Mouse (Mus musculus) adrenal gland (tissue): ENCODE results near the gene Emilin2.

Source experiments
- intact Hi-C: fragments of 180-260 bp; cut with DNase I; formaldehyde crosslinking; loops from one replicate; pipeline ENCODE4 v1.15.1; 2025

Gene Emilin2

DNA sequence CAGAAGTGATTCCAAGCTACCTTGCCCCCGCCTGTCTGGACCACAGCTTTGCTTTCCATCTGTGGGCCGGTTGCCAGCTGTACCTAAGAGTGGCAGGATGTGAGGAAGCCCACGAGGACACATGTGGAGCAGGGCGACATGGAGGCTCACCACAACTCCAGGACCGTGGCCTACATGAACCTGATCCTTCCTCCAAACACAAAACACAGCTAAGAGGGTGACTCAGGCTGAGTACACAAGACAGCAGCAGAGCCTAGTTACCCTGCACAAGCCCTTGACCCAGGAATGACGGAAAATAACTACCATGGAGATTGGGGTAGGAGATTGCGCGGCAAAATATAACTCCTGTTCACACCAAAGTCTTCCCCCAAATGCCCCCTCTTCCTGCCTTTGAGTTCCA lies 44.4 kb downstream of the Emilin2 start:
- intact Hi-C loops: no loop called here

DNA sequence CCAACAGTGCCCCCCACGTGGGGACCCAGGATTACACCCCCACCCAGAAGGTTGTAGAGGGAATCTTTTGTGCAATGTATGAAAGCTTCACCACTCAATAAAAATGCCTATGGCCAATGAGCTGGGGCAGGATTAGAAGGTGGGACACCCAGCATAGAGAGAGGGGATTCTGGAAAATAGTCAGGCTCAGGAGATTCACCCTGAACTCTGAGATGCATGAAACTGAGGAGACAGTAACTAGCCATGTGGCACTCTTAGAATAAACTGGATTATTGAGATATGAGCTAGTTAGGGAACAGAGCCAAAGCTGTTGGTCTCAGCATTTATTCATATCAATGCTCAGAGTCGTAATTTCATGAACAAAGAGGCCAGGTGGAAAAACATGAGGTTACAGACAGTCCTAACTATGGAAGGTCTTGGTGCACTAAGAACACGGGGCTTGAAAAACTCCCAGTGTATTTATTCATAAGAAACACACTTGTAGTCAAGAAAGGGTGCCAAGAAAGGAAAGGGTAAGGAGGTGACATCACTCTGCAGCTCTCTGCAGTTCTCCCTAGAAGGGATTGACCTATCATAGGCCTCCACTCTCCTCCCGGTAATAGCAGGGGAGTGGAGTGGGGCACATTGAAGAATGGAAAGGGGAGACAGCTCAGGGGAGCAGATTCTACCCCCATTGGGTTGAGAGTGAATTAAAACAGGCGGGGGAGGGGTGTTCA lies 46.3 kb downstream of the Emilin2 start:
- intact Hi-C loops: no loop called here

DNA sequence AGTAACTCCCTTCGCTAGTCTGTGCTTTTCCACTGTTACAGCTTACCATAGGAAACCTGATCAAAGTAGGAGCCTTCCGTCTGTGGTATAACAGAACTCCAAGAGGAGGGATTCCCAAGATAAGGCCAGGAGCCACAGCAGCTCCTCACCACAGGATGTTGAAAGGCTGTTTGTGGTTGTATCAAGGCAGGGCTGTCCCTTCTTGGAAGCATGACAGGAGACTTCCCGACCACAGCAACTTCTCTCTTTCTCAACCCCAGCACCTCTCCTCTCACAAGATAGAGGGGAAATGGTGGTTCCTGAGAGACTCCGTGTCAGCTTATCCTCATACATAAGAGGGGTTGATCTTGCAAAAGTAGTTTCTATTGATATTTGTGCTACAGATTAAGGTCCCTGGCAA lies 47.0 kb downstream of the Emilin2 start:
- intact Hi-C loops: no loop called here

DNA sequence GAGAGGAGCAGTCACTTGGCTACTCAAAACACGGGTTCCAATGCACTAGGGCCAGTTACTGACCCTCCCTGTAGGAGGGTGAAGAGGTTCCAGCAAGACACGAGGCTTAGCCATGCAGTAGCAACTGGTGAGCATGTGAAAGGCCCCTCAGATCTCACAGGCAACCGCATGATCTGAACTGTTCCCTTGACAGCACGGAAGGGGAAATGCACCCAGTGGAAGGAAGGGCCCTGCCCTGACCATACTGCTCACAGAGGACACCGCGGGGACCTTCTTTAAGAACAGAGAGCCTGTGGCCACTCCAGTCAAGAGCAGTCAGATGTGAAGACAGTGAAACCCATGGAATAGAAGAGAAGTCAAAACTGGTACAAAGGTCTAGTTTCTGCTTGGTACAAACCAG lies 48.6 kb downstream of the Emilin2 start:
- intact Hi-C loops: no loop called here

DNA sequence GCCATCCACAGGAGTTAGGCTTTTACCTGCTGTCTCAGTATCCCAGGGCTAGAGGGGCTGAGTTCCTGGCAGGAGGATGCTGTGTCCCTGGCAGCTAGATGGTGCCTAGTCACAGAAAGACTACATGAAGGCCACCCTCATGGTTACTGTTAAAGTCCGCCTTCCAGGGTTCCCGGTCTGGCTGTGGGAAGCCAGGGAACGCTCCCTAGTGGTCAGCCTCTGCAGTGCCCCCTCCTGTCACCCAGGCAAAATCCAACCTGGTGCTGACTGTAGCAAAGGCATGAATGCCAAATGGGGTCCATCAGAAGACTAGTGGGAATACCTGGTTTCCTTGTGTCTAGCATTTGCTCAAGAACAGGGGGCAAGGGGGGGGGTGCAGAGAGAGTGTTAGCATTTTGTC lies 51.1 kb downstream of the Emilin2 start:
- intact Hi-C loops: no loop called here

GRCm38 (mm10) chr17:71259727-71260126 lies 52.1 kb downstream of the Emilin2 start:
- intact Hi-C loops: no loop called here

- intact Hi-C loops: no loop called here
These were observed 54.8 kb downstream of the Emilin2 start for GRCm38 (mm10) chr17:71256806-71257536.

DNA sequence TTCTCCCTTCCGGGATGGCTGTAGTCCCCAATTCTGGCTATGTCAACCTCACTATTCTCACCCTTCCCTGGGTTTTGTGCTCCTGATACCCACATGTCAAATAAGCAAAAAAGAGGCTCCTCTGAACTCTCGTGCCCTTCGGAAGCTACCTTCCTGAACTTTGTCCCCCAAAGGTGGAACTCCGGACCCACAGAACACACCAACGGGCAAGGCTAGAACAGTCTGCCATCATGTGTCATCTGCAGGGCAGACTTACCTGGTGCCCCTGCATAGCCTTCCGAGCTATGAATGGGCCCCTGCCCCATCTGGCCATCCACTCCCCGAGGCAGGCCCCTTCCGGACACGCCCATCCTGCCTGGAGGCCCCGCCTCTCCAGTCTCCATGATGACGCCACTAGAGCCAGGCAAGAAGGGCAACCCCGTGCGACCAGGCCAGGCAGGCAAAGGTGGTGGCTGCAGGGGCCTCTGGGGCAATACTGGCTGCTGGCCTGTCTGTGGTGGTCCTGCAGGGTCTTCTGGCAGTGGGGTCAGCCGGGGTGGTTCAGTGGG lies 55.6 kb downstream of the Emilin2 start:
- intact Hi-C loops: no loop called here

- intact Hi-C loops: no loop called here
These were observed 57.0 kb downstream of the Emilin2 start for GRCm38 (mm10) chr17:71254736-71255135.

DNA sequence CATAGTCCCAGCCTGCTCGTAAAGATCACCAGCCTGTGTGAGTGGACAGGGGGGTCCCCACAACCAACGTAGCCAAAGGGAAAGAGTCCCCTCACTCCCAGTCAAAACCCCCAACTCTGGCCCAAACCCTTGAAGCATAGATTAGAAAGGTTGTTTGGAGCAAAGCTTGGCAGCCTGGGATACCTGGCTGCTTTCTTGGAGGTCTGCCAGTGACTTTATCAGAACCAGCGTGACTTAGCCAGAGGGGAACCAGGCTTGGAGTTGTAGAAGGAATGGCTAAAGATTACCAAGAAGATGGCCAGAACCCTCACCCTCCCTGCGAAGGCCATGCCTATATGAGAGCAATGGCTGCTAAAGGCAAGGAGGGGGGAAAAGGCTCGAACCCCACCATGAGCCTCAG lies 57.7 kb downstream of the Emilin2 start:
- intact Hi-C loops: no loop called here

DNA sequence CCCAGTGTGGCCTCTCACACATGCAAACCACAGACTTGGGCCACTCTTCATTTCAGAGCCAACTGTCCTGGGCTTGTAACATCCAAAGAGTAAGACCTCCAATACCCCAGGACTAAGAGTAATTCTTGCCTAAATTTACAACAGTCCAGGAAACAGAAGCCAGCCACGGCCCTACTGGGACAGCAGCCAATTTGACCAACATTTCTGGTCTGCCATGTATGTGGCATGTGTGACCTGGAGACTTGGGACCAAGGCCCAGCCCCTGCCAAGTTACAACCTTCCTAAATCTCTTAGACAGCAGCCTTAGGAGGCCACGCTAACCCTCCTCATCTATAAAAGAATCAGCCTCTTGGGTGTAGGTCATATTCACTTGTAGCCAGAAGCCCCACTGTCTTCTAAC lies 58.4 kb downstream of the Emilin2 start:
- intact Hi-C loops: no loop called here

- intact Hi-C loops: no loop called here
These were observed 59.7 kb downstream of the Emilin2 start for GRCm38 (mm10) chr17:71252101-71252500.

- intact Hi-C loops: no loop called here
These were observed 60.2 kb downstream of the Emilin2 start for GRCm38 (mm10) chr17:71251601-71252001.

GRCm38 (mm10) chr17:71250819-71251600 lies 60.8 kb downstream of the Emilin2 start:
- intact Hi-C loops: no loop called here

DNA sequence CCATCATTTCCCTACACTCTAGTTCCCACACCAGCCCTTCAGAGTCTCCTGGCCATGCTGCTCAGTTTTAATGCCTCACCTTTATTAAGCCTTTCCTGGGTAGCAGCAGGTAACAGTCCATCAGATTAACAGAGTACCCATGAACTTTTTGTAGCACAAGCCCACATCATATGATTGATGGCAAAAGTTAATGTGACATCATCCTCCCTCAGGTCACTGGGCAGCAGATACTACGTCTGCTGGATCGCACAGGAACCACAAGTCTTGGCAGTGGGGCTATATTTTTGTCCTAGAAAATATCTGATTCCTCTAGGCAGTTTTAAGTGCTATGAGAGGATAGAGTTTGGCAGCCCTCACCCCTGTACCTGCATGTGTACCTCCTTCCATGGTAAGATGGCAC lies 61.7 kb downstream of the Emilin2 start:
- intact Hi-C loops: no loop called here

GRCm38 (mm10) chr17:71248963-71249362 lies 62.8 kb downstream of the Emilin2 start:
- intact Hi-C loops: no loop called here

DNA sequence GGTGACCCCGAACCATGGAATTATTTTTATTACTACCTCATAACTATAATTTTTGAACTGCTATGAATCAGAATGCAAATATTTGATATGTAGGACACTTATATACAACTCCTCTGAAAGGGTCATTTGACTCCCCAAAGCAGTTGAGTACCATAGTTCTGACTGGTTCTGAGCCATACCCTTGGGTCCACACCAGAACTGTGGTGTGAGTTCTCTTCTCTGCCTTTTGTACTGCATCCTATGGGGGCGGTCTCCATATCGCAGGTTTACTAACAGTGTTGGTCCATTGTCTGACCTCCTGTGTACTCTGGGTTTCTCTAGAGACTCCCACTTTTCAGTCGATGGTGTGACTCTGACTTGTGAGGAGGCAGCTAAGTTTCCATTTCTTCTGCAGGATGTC lies 65.8 kb downstream of the Emilin2 start:
- intact Hi-C loops: no loop called here

GRCm38 (mm10) chr17:71245133-71245532 lies 66.6 kb downstream of the Emilin2 start:
- intact Hi-C loops: no loop called here

GRCm38 (mm10) chr17:71242666-71243065 lies 69.1 kb downstream of the Emilin2 start:
- intact Hi-C loops: no loop called here

GRCm38 (mm10) chr17:71240811-71241210 lies 71.0 kb downstream of the Emilin2 start:
- intact Hi-C loops: no loop called here

DNA sequence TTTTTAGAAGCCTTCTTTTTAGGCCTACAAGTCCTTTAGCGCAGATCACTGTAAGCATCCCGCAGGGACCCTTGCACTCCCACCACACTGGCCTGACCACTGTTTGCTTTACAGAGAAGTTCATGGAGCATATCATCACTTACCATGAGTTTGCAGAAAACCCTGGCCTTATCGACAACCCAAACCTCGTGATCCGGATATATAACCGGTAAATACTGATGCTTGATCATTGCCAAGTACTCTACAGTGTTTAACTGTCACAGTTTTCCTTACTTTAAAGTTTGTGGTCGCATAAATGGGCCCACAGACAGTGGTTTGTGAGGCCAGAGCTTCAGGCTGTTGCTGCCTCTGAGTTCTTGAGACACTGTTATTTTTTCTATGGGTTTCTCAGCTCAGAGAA lies 73.3 kb downstream of the Emilin2 start:
- intact Hi-C loops: no loop called here
